Mouse (Mus musculus): ENCODE results near the gene Anxa1. TPM values are rescaled to one million over a fixed set of nuclear protein-coding genes. Genes with fewer than 3 reads are reported as not detected.

The Anxa1 gene
- total and polyA plus RNA-seq, 2 experiments = 1.0 to 3.6 TPM

- no peak overlapping the region for H3K4me3 ChIP-seq (ENCODE audit: insufficient read depth, low read depth, low read length)
- no peak for TF ChIP-seq CTCF (IDR thresholded peaks at IDR 0.05; ENCODE audit: low read depth, low read length)
- TF ChIP-seq POLR2A (IDR thresholded peaks at IDR 0.05; ENCODE audit: extremely low read depth, insufficient read depth, low read length) = no peak
- no peaks in the 10 kb centered on the region for H3K79me2 ChIP-seq (ENCODE audit: control insufficient read depth, insufficient read depth, low read length)
- no peak overlapping the region for H3K9ac ChIP-seq (ENCODE audit: low read depth, low read length)
- H3K27me3 ChIP-seq (ENCODE audit: control insufficient read depth, insufficient read depth, low read length) = no peaks in the 10 kb centered on the region
- H3K27ac ChIP-seq (replicated peaks; ENCODE audit: insufficient read depth, low read depth, low read length) = no peak overlapping the region
- DNase-seq (ENCODE audit: extremely low read depth, low read depth, low spot score) = no peak
- H3K36me3 ChIP-seq (ENCODE audit: control insufficient read depth, insufficient read depth, low read length) = no peaks in the 10 kb centered on the region
- WGBS = 74% methylated on average over 5 of the region's 5 CpGs
- H3K4me1 ChIP-seq (ENCODE audit: control insufficient read depth, insufficient read depth, low read length) = no peaks in the 10 kb centered on the region
These were observed 32.1 kb downstream of the Anxa1 start for GRCm38 (mm10) chr19:20358679-20359078.

GRCm38 (mm10) chr19:20345317-20345917, 45.3 kb downstream of the Anxa1 start:
- 10% methylated on average over 8 of the region's 8 CpGs for WGBS
- H3K36me3 ChIP-seq (ENCODE audit: control insufficient read depth, insufficient read depth, low read length) = no peaks in the 10 kb centered on the region
- no peaks in the 10 kb centered on the region for H3K27me3 ChIP-seq (ENCODE audit: control insufficient read depth, insufficient read depth, low read length)
- no peaks in the 10 kb centered on the region for H3K79me2 ChIP-seq (ENCODE audit: control insufficient read depth, insufficient read depth, low read length)
- TF ChIP-seq CTCF (IDR thresholded peaks at IDR 0.05; ENCODE audit: low read depth, low read length) (peak; percentile 94), POLR2A (IDR thresholded peaks at IDR 0.05; ENCODE audit: extremely low read depth, insufficient read depth, low read length) (no peak)
- peak; percentile 58 for DNase-seq (ENCODE audit: extremely low read depth, low read depth, low spot score)
- no peaks in the 10 kb centered on the region for H3K4me1 ChIP-seq (ENCODE audit: control insufficient read depth, insufficient read depth, low read length)
- no peak overlapping the region for H3K9ac ChIP-seq (ENCODE audit: low read depth, low read length)
- no peak overlapping the region for H3K27ac ChIP-seq (replicated peaks; ENCODE audit: insufficient read depth, low read depth, low read length)
- no peak overlapping the region for H3K4me3 ChIP-seq (ENCODE audit: insufficient read depth, low read depth, low read length)

GRCm38 (mm10) chr19:20344511-20345316, 46.0 kb downstream of the Anxa1 start:
- H3K27ac ChIP-seq (replicated peaks; ENCODE audit: insufficient read depth, low read depth, low read length) = no peak overlapping the region

GRCm38 (mm10) chr19:20344052-20344451, 46.7 kb downstream of the Anxa1 start:
- H3K9ac ChIP-seq (ENCODE audit: low read depth, low read length) = no peak overlapping the region
- no peak overlapping the region for H3K27ac ChIP-seq (replicated peaks; ENCODE audit: insufficient read depth, low read depth, low read length)
- no peaks in the 10 kb centered on the region for H3K4me1 ChIP-seq (ENCODE audit: control insufficient read depth, insufficient read depth, low read length)
- H3K4me3 ChIP-seq (ENCODE audit: insufficient read depth, low read depth, low read length) = no peak overlapping the region
- TF ChIP-seq CTCF (IDR thresholded peaks at IDR 0.05; ENCODE audit: low read depth, low read length) (no peak), POLR2A (IDR thresholded peaks at IDR 0.05; ENCODE audit: extremely low read depth, insufficient read depth, low read length) (no peak)
- DNase-seq (ENCODE audit: extremely low read depth, low read depth, low spot score) = no peak
- H3K79me2 ChIP-seq (ENCODE audit: control insufficient read depth, insufficient read depth, low read length) = no peaks in the 10 kb centered on the region
- H3K36me3 ChIP-seq (ENCODE audit: control insufficient read depth, insufficient read depth, low read length) = no peaks in the 10 kb centered on the region
- H3K27me3 ChIP-seq (ENCODE audit: control insufficient read depth, insufficient read depth, low read length) = no peaks in the 10 kb centered on the region
- WGBS = 74% methylated on average over 10 of the region's 10 CpGs

More at GRCm38 (mm10) chr19:20344511-20345316, 46.0 kb downstream of the Anxa1 start:
- no peaks in the 10 kb centered on the region for H3K4me1 ChIP-seq (ENCODE audit: control insufficient read depth, insufficient read depth, low read length)
- H3K27me3 ChIP-seq (ENCODE audit: control insufficient read depth, insufficient read depth, low read length) = no peaks in the 10 kb centered on the region
- H3K36me3 ChIP-seq (ENCODE audit: control insufficient read depth, insufficient read depth, low read length) = no peaks in the 10 kb centered on the region
- no peak overlapping the region for H3K4me3 ChIP-seq (ENCODE audit: insufficient read depth, low read depth, low read length)
- WGBS = 61% methylated on average over 11 of the region's 11 CpGs
- peak; percentile 46 for DNase-seq (ENCODE audit: extremely low read depth, low read depth, low spot score)
- H3K79me2 ChIP-seq (ENCODE audit: control insufficient read depth, insufficient read depth, low read length) = no peaks in the 10 kb centered on the region
- no peak overlapping the region for H3K9ac ChIP-seq (ENCODE audit: low read depth, low read length)
- TF ChIP-seq POLR2A (IDR thresholded peaks at IDR 0.05; ENCODE audit: extremely low read depth, insufficient read depth, low read length) (no peak), CTCF (IDR thresholded peaks at IDR 0.05; ENCODE audit: low read depth, low read length) (peak; percentile 49; the same call in 1 of the 2 replicates)

Other genes starting within 250 kb of the Anxa1 start
- gene Aldh1a1, start 101.8 kb upstream of the Anxa1 start, total RNA-seq (2014; rRNA removed) = 515 and 885 TPM in 2 replicates
- gene Aldh1a1, start 101.8 kb upstream of the Anxa1 start, polyA plus RNA-seq (2012; rRNA removed) = 277 and 442 TPM in 2 replicates

Measured in liver, adult 2 months (tissue).